9 mouse cellular contexts compared by ENCODE assay signal in genomic region chr4:114635889-114636288, GRCm38 (mm10).
DNase-seq lines count a peak whose midpoint lies in the region; ATAC-seq and TF ChIP-seq lines count a peak whose summit lies in the region.
"Had no signal": no experiment of that assay in that cellular context is flagged by ENCODE, and none has a peak within 500 bp of the region (broad histone marks: within the 10 kb centered on the region; RNA-seq: fewer than 3 reads in every experiment).

No protein-coding gene starts in this region.

- intact Hi-C loops in gastrocnemius, postnatal 14 days (cut with DNase I; ENCODE audit: low total_unique reads), result loop anchor here (5.0 kb wide), 1 partner anchor 289 kb away; no protein-coding TSS in a partner anchor

- no peaks in the 10 kb centered on the region for H3K36me3 ChIP-seq in thymus, adult 2 months (ENCODE audit: control insufficient read depth, insufficient read depth, low read length)
- H3K36me3 ChIP-seq in kidney, embryonic 15.5 days, result no peaks in the 10 kb centered on the region
- no peaks in the 10 kb centered on the region for H3K36me3 ChIP-seq in limb, embryonic 11.5 days (ENCODE audit: control insufficient read depth, insufficient read depth, low read length)
- H3K36me3 ChIP-seq: embryonic facial prominence, embryonic 15.5 days had no signal

- no peak for TF ChIP-seq CTCF in thymus, adult 2 months (IDR thresholded peaks at IDR 0.05; ENCODE audit: borderline replicate concordance, control insufficient read depth, extremely low read depth, insufficient read depth, low read length, poor library complexity)

- no peak for TF ChIP-seq POLR2A in thymus, adult 2 months (IDR thresholded peaks at IDR 0.05; ENCODE audit: control insufficient read depth, extremely low read depth, insufficient read depth, low read length, poor library complexity)

- WGBS in thymus, adult 2 months, result 33% methylated on average over 5 of the region's 5 CpGs
- 24% methylated on average over 5 of the region's 5 CpGs for WGBS in kidney, embryonic 15.5 days
- WGBS in limb, embryonic 11.5 days, result 24% methylated on average over 5 of the region's 5 CpGs

- no peaks in the 10 kb centered on the region for H3K27me3 ChIP-seq in thymus, adult 2 months (ENCODE audit: control insufficient read depth, insufficient read depth, low read length)
- H3K27me3 ChIP-seq in kidney, embryonic 15.5 days, result peaks cover 38% of the 10 kb centered on the region
- H3K27me3 ChIP-seq in limb, embryonic 11.5 days (ENCODE audit: control insufficient read depth, insufficient read depth, low read length), result peaks cover 19% of the 10 kb centered on the region

- H3K4me1 ChIP-seq in thymus, adult 2 months (replicated peaks; ENCODE audit: control insufficient read depth, insufficient read depth, low read length), result no peaks in the 10 kb centered on the region
- peaks cover 6% of the 10 kb centered on the region; the same call in 1 of the 2 replicates for H3K4me1 ChIP-seq in kidney, embryonic 15.5 days
- no peaks in the 10 kb centered on the region for H3K4me1 ChIP-seq in limb, embryonic 11.5 days (ENCODE audit: control insufficient read depth, insufficient read depth, low read length)
- H3K4me1 ChIP-seq: embryonic facial prominence, embryonic 15.5 days had no signal

- no peak overlapping the region for H3K9ac ChIP-seq in kidney, embryonic 15.5 days
- no peak overlapping the region for H3K9ac ChIP-seq in limb, embryonic 11.5 days (ENCODE audit: low read length)
- H3K9ac ChIP-seq: embryonic facial prominence, embryonic 15.5 days had no signal

- peak; percentile 52 for ATAC-seq in kidney, embryonic 15.5 days (replicated peaks; ENCODE audit: low FRiP score)
- ATAC-seq in limb, embryonic 11.5 days (ENCODE audit: insufficient number of reproducible peaks, low FRiP score, low TSS enrichment, low read depth), result no peak; the same call in 1 of the 2 replicates

- no peak overlapping the region for H3K4me2 ChIP-seq in kidney, embryonic 15.5 days
- no peak overlapping the region for H3K4me2 ChIP-seq in limb, embryonic 11.5 days (ENCODE audit: low read depth, severe bottlenecking)
- H3K4me2 ChIP-seq: embryonic facial prominence, embryonic 15.5 days had no signal

- DNase-seq in thymus, adult 2 months, result peak; percentile 36
- no peak for DNase-seq in thymus, adult 18-20 months
- peak; percentile 29 to 37 for DNase-seq in cerebellum, postnatal 36 days
- peak; percentile 72 for DNase-seq in gastrocnemius, postnatal 14 days
- peak; percentile 75 for DNase-seq in limb, embryonic 11.5 days (ENCODE audit: low spot score)
- DNase-seq in ovary, postnatal 14 days (ENCODE audit: low spot score), result peak; percentile 75
- DNase-seq in spleen, adult 18-20 months, result no peak

- no peaks in the 10 kb centered on the region for H3K9me3 ChIP-seq in kidney, embryonic 15.5 days (replicated peaks)
- H3K9me3 ChIP-seq in limb, embryonic 11.5 days (ENCODE audit: control insufficient read depth, low read length), result no peaks in the 10 kb centered on the region
- H3K9me3 ChIP-seq: embryonic facial prominence, embryonic 15.5 days had no signal

- H3K4me3 ChIP-seq in thymus, adult 2 months (ENCODE audit: control insufficient read depth, insufficient read depth, low read length), result no peak overlapping the region
- H3K4me3 ChIP-seq in kidney, embryonic 15.5 days (replicated peaks), result no peak overlapping the region
- H3K4me3 ChIP-seq in limb, embryonic 11.5 days (ENCODE audit: low read depth, low read length), result no peak overlapping the region
- H3K4me3 ChIP-seq: embryonic facial prominence, embryonic 15.5 days had no signal

- H3K27ac ChIP-seq in thymus, adult 2 months (ENCODE audit: control insufficient read depth, insufficient read depth, low read length), result no peak overlapping the region
- no peak overlapping the region for H3K27ac ChIP-seq in kidney, embryonic 15.5 days
- H3K27ac ChIP-seq in limb, embryonic 11.5 days (replicated peaks; ENCODE audit: low read depth, low read length), result no peak overlapping the region
- H3K27ac ChIP-seq: embryonic facial prominence, embryonic 15.5 days had no signal

Comparison
In these comparisons a context has a peak if more than half of its experiments do, and no peak if none do; other contexts are left out.
1. DNase-seq: peak in thymus, adult 2 months (single experiment), cerebellum, postnatal 36 days (2 of 2), gastrocnemius, postnatal 14 days (single experiment), limb, embryonic 11.5 days (single experiment) and ovary, postnatal 14 days (single experiment); none in thymus, adult 18-20 months (0 of 2) and spleen, adult 18-20 months (0 of 2).